Mouse (Mus musculus) lung, postnatal 0 days (tissue): ENCODE measurements around the gene Tmem54.

ENCODE experiments used
- CTCF ChIP-seq: IDR thresholded peaks from 2 replicates; pipeline ENCODE4 v1.5.1; 2016; ENCODE audit warnings: antibody characterized with exemption, mild to moderate bottlenecking
- EP300 ChIP-seq: IDR thresholded peaks from 2 replicates; pipeline ENCODE4 v1.6.1; 2016; ENCODE audit warnings: antibody characterized with exemption, mild to moderate bottlenecking, control low read depth

- TF ChIP-seq CTCF, result no peak
- no peak for TF ChIP-seq EP300
These were observed at the start of gene Tmem54 for GRCm38 (mm10) chr4:129105356-129105755.
